21 mouse cellular contexts compared by ENCODE assay signal in the genomic region with DNA sequence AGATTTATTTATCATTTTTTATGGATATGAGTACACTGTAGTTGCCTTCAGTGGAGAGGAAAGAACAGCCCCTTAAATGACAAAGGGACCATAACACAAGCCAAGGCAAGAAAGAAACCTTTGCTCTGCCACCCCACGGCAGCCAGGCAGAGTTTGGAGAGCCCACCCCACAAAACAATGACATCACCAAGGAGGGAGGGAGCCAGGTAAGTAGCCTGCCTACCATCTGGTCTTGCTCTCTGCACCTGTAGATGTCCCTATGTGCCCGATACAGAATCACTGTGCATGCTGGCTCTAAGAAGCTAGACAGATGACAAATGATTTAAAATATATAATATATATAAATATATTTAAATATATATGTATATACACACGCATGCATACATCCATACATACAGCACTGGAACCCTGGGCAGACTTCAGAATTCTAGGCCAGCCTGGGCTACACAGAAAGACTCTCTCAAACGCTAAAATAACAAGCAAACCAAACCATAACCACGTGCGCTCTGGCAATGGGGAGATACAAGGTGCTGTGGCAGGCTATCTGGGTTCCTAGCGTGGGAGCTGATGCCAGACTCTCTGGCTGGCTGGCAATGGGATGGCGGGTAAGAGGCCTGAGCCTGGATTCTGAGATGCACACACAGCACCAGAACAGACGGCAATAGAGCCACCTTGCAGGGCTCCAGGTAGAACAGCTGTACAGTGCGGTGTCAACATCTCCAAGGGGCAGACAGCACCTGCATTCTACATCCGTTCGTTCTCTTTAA. TPM values are rescaled to one million over a fixed set of nuclear protein-coding genes. Genes with fewer than 3 reads are reported as not detected.
DNase-seq lines count a peak whose midpoint lies in the region; ATAC-seq lines count a peak whose summit lies in the region.
"Had no signal": no experiment of that assay in that cellular context is flagged by ENCODE, and none has a peak within 500 bp of the region (broad histone marks: within the 10 kb centered on the region; RNA-seq: fewer than 3 reads in every experiment).

No protein-coding gene starts in this region.

- intact Hi-C loops in heart, postnatal 25 days (cut with DNase I), result no loop called here

- no peak for ATAC-seq in cerebellum, adult (ENCODE audit: insufficient number of reproducible peaks, low FRiP score, low TSS enrichment)
- ATAC-seq: forebrain, embryonic 14.5 days; forebrain, postnatal 0 days; hindbrain, embryonic 16.5 days; intestine, embryonic 15.5 days; Patski had no signal

- peak; percentile 42 to 61 for DNase-seq in cerebellum, adult 18-20 months
- peak; percentile 67 for DNase-seq in cerebellum, adult 9-11 months
- no peak for DNase-seq in cerebellum, postnatal 4 days (ENCODE audit: low spot score in 2 of 2)
- DNase-seq in brain, adult 2 months (ENCODE audit: low read depth, low spot score), result peak; percentile 82
- DNase-seq in cerebellum, postnatal 14 days, result peak; percentile 29 to 36
- no peak for DNase-seq in heart, postnatal 25 days (ENCODE audit: low spot score)
- DNase-seq: adrenal gland, postnatal 10 days; adrenal gland, postnatal 36 days; B cell, adult 2 months; forebrain, postnatal 0 days; gastrocnemius, adult 2 months; gastrocnemius, postnatal 14 days; heart, adult 11 months; heart, postnatal 36 days; kidney, adult 11 months had no signal

RNA-seq across cellular contexts. Expression of gene Prkcz, which starts 24.7 kb away (rescaled TPM):
- total RNA-seq in heart, postnatal 25 days (2021), result 1 to 10 TPM; 1.7 to 2.3 TPM
- total RNA-seq: common myeloid progenitor, adult 5-6 weeks had no signal

Comparison
In these comparisons a context has a peak if more than half of its experiments do, and no peak if none do; other contexts are left out.
1. DNase-seq: peak in cerebellum, adult 18-20 months (2 of 2), cerebellum, adult 9-11 months (single experiment), brain, adult 2 months (single experiment) and cerebellum, postnatal 14 days (2 of 2); none in cerebellum, postnatal 4 days (0 of 2) and heart, postnatal 25 days (single experiment).